Mouse (Mus musculus) intestine, embryonic 15.5 days (tissue): ENCODE data around the gene Hnf1b. TPM values are rescaled to one million over a fixed set of nuclear protein-coding genes. Genes with fewer than 3 reads are reported as not detected.

Experiments used
- ATAC-seq: fragments of 200-750 bp; cut with Nextera tagmentation; 2 replicates; pipeline ENCODE4 v1.8.0; 2017; ENCODE audit warnings: moderate TSS enrichment, moderate library complexity
- H3K27ac ChIP-seq: fragments of 300-500 bp; sonication (generic); 2 replicates; pipeline ENCODE4 v1.5.1; 2015; ENCODE audit warnings: mild to moderate bottlenecking, inconsistent platforms
- H3K27me3 ChIP-seq: fragments of 300-500 bp; sonication (generic); replicated peaks from 2 replicates; pipeline ENCODE4 v1.6.1; 2015; ENCODE audit warnings: inconsistent platforms
- H3K36me3 ChIP-seq: fragments of 300-500 bp; sonication (generic); 2 replicates; pipeline ENCODE4 v1.6.1; 2015; ENCODE audit warnings: inconsistent platforms
- H3K4me1 ChIP-seq: fragments of 300-500 bp; sonication (generic); replicated peaks from 2 replicates; pipeline ENCODE4 v1.6.1; 2015; ENCODE audit warnings: inconsistent platforms
- H3K4me2 ChIP-seq: fragments of 300-500 bp; sonication (generic); replicated peaks from 2 replicates; pipeline ENCODE4 v1.6.1; 2015; ENCODE audit warnings: mild to moderate bottlenecking, inconsistent platforms
- H3K4me3 ChIP-seq: fragments of 300-500 bp; sonication (generic); replicated peaks from 2 replicates; pipeline ENCODE4 v1.5.1; 2015; ENCODE audit warnings: inconsistent platforms
- H3K9ac ChIP-seq: fragments of 300-500 bp; sonication (generic); 2 replicates; pipeline ENCODE4 v1.6.1; 2015; ENCODE audit warnings: inconsistent platforms
- H3K9me3 ChIP-seq: fragments of 300-500 bp; sonication (generic); 2 replicates; pipeline ENCODE4 v1.6.1; 2016; ENCODE audit warnings: inconsistent platforms
- WGBS: fragments of 180-500 bp; shearing (Covaris S2); methylation state at CpG from one replicate; pipeline ENCODE4 v1.1.7; 2015; 5-methylcytosine and 5-hydroxymethylcytosine counted together
- polyA plus RNA-seq: library from polyadenylated mRNA; unstranded; fragments of >200 nt; fragmentation: Nextera tagmentation; extraction: Ambion mirVana; gene quantifications from 2 replicates; pipeline ENCODE4 v1.2.1, GENCODE M21; 2015

Hnf1b gene
- 9.3 and 11.2 TPM in 2 replicates for polyA plus RNA-seq

GRCm38 (mm10) chr11:83849529-83850335 is at the start of gene Hnf1b:
TSS of gene Hnf1b (plus strand) at chr11:83850063.
- no peaks in the 10 kb centered on the region; the same call in 1 of the 2 replicates for H3K4me1 ChIP-seq
- no peaks in the 10 kb centered on the region for H3K36me3 ChIP-seq
- ATAC-seq, result peak; percentile 34
- no peaks in the 10 kb centered on the region for H3K9me3 ChIP-seq
- peak within 1 kb of the TSS; percentile 62 for H3K4me2 ChIP-seq
- H3K27ac ChIP-seq, result peak within 1 kb of the TSS; percentile 84
- WGBS, result 2% methylated on average over 35 of the region's 36 CpGs
- peaks cover 29% of the 10 kb centered on the region for H3K27me3 ChIP-seq
- peak within 1 kb of the TSS; percentile 44 for H3K4me3 ChIP-seq
- peak within 1 kb of the TSS; percentile 63 for H3K9ac ChIP-seq

DNA sequence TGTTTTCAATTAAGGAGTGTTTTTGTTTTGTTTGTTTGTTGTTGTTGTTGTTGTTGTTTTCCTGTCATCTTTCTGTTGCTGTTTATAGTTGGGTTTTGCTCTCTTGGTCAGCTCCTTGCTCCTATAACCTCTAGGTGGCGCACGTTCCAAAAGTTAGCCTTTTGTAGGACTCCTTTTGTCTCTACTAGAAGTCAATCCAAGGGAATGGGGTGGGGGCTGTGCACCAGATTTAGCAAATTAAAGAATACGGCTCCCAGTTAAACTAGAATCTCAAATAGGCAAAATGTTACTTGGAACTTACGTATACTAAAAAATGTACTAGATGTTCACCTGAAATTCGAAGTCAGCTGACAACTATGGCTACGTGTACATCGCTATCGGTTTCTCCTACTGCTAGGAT is 47.7 kb upstream of the Hnf1b start:
- ATAC-seq, result no peak

DNA sequence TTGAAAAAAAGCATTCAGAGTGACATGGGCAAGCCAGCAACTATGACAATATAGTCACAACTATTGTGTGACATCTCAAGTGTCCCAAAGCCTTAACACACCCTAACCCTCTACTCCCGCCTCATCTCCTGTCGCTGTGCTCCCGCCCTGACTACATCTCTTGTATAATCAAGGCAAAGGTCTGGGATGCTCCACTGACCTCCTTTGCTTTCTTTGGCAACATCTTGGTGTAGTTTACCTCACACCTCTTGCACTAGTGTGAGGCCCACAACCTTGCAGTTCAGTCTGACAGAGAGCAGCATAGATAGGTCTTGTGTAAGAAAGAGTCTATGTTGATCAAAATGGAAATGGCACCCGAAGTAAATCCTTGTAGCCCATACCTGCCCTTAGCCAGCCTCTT is 47.3 kb upstream of the Hnf1b start:
- Histone ChIP-seq H3K9me3 (no peaks in the 10 kb centered on the region), H3K4me2 (no peak overlapping the region), H3K9ac (no peak overlapping the region), H3K36me3 (no peaks in the 10 kb centered on the region), H3K27ac (no peak overlapping the region), H3K27me3 (no peaks in the 10 kb centered on the region), H3K4me3 (no peak overlapping the region), H3K4me1 (no peaks in the 10 kb centered on the region)
- WGBS, result 90% methylated on average over 4 of the region's 4 CpGs
- no peak for ATAC-seq

More for the DNA sequence above, 47.7 kb upstream of the Hnf1b start:
- Histone ChIP-seq H3K9ac (no peak overlapping the region), H3K36me3 (no peaks in the 10 kb centered on the region), H3K27me3 (no peaks in the 10 kb centered on the region), H3K27ac (no peak overlapping the region), H3K9me3 (no peaks in the 10 kb centered on the region), H3K4me2 (no peak overlapping the region), H3K4me1 (no peaks in the 10 kb centered on the region), H3K4me3 (no peak overlapping the region)
- 68% methylated on average over 8 of the region's 8 CpGs for WGBS

- Histone ChIP-seq H3K9me3 (no peaks in the 10 kb centered on the region), H3K27me3 (no peaks in the 10 kb centered on the region), H3K4me2 (no peak overlapping the region), H3K9ac (no peak overlapping the region), H3K4me1 (no peaks in the 10 kb centered on the region), H3K4me3 (no peak overlapping the region), H3K27ac (no peak overlapping the region), H3K36me3 (no peaks in the 10 kb centered on the region)
- 91% methylated on average over 8 of the region's 8 CpGs for WGBS
- ATAC-seq, result no peak
Measured at GRCm38 (mm10) chr11:83810441-83810840, 39.4 kb upstream of the Hnf1b start.

- no peaks in the 10 kb centered on the region for H3K36me3 ChIP-seq
- H3K27me3 ChIP-seq, result no peaks in the 10 kb centered on the region
- H3K9me3 ChIP-seq, result no peaks in the 10 kb centered on the region
- H3K4me3 ChIP-seq, result no peak overlapping the region
- no peak overlapping the region for H3K9ac ChIP-seq
- ATAC-seq, result no peak
- no peak overlapping the region for H3K27ac ChIP-seq
- WGBS, result 76% methylated on average over 5 of the region's 5 CpGs
- no peak overlapping the region for H3K4me2 ChIP-seq
- H3K4me1 ChIP-seq, result 0 out of 2 replicates have a peak, but pooled peaks cover 3% of the 10 kb centered on the region
Measured at GRCm38 (mm10) chr11:83815191-83815590, 34.7 kb upstream of the Hnf1b start.

GRCm38 (mm10) chr11:83815628-83816027 is 34.2 kb upstream of the Hnf1b start:
- H3K36me3 ChIP-seq, result no peaks in the 10 kb centered on the region
- H3K9me3 ChIP-seq, result no peaks in the 10 kb centered on the region
- H3K9ac ChIP-seq, result no peak overlapping the region
- no peak overlapping the region for H3K4me3 ChIP-seq
- no peak for ATAC-seq
- 9% methylated on average over 9 of the region's 9 CpGs for WGBS
- no peaks in the 10 kb centered on the region for H3K27me3 ChIP-seq
- H3K4me2 ChIP-seq, result no peak overlapping the region
- H3K27ac ChIP-seq, result no peak overlapping the region
- H3K4me1 ChIP-seq, result 0 out of 2 replicates have a peak, but pooled peaks cover 3% of the 10 kb centered on the region

GRCm38 (mm10) chr11:83817048-83817447 is 32.8 kb upstream of the Hnf1b start:
- Histone ChIP-seq H3K9ac (no peak overlapping the region), H3K27ac (no peak overlapping the region), H3K4me2 (no peak overlapping the region), H3K9me3 (no peaks in the 10 kb centered on the region), H3K4me1 (0 out of 2 replicates have a peak, but pooled peaks cover 3% of the 10 kb centered on the region), H3K4me3 (no peak overlapping the region), H3K27me3 (no peaks in the 10 kb centered on the region), H3K36me3 (no peaks in the 10 kb centered on the region)
- no peak for ATAC-seq
- 80% methylated on average over 6 of the region's 6 CpGs for WGBS

GRCm38 (mm10) chr11:83817994-83818393 is 31.9 kb upstream of the Hnf1b start:
- Histone ChIP-seq H3K4me3 (no peak overlapping the region), H3K9ac (no peak overlapping the region), H3K27me3 (no peaks in the 10 kb centered on the region), H3K36me3 (no peaks in the 10 kb centered on the region), H3K4me2 (no peak overlapping the region), H3K4me1 (0 out of 2 replicates have a peak, but pooled peaks cover 3% of the 10 kb centered on the region), H3K27ac (no peak overlapping the region), H3K9me3 (no peaks in the 10 kb centered on the region)
- 58% methylated on average over 4 of the region's 4 CpGs for WGBS
- ATAC-seq, result no peak

GRCm38 (mm10) chr11:83818591-83819127 is 31.2 kb upstream of the Hnf1b start:
- no peak overlapping the region for H3K4me3 ChIP-seq
- H3K4me2 ChIP-seq, result no peak overlapping the region
- H3K9ac ChIP-seq, result no peak overlapping the region
- no peak overlapping the region for H3K27ac ChIP-seq
- no peaks in the 10 kb centered on the region for H3K36me3 ChIP-seq
- H3K27me3 ChIP-seq, result no peaks in the 10 kb centered on the region
- no peak for ATAC-seq
- 40% methylated on average over 9 of the region's 9 CpGs for WGBS
- no peaks in the 10 kb centered on the region for H3K9me3 ChIP-seq
- 0 out of 2 replicates have a peak, but pooled peaks cover 3% of the 10 kb centered on the region for H3K4me1 ChIP-seq

GRCm38 (mm10) chr11:83819806-83820483 is 29.9 kb upstream of the Hnf1b start:
- Histone ChIP-seq H3K9ac (no peak overlapping the region), H3K4me2 (peak overlapping the region; percentile 30)
- peak; percentile 94 for ATAC-seq

GRCm38 (mm10) chr11:83826142-83826541 is 23.7 kb upstream of the Hnf1b start:
- 82% methylated on average over 3 of the region's 3 CpGs for WGBS
- ATAC-seq, result no peak
- no peak overlapping the region for H3K4me3 ChIP-seq

More at GRCm38 (mm10) chr11:83819806-83820483, 29.9 kb upstream of the Hnf1b start:
- Histone ChIP-seq H3K9me3 (no peaks in the 10 kb centered on the region), H3K4me1 (0 out of 2 replicates have a peak, but pooled peaks cover 3% of the 10 kb centered on the region), H3K36me3 (no peaks in the 10 kb centered on the region), H3K4me3 (no peak overlapping the region), H3K27ac (peak overlapping the region; percentile 48; the same call in 1 of the 2 replicates), H3K27me3 (no peaks in the 10 kb centered on the region)
- WGBS, result 49% methylated on average over 10 of the region's 10 CpGs

DNA sequence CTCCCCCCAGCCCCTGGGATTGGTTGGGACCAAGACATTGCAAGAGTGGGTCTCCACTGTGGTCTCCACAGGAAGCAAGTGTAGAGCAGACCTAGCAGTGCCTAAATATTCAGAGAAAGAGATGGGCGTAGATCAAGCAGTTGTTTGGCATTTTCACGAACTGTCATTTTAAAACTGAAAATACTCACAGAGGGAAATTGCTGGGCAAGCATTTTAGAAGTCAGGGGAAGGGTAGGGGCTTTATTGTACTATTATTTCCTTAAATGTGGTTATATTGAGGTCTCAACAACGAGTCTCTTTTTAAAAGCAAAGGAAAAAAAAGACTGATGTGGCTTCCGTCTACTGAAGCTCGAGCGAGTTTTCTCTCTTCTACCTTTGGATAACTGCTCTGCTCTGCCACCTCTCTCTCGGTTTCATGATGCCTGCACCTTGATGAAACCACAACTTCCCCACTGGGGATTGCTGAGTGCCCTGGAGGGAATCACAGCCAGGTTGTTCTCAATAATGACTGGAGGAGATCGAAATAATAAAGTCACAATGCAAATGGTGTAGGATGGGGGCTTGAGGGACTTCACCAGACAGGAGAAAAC is 21.2 kb upstream of the Hnf1b start:
- Histone ChIP-seq H3K4me2 (no peak overlapping the region), H3K4me3 (no peak overlapping the region), H3K27me3 (no peaks in the 10 kb centered on the region), H3K9me3 (no peaks in the 10 kb centered on the region), H3K36me3 (no peaks in the 10 kb centered on the region), H3K4me1 (no peaks in the 10 kb centered on the region), H3K27ac (no peak overlapping the region), H3K9ac (no peak overlapping the region)
- 77% methylated on average over 8 of the region's 8 CpGs for WGBS
- ATAC-seq, result no peak

More at GRCm38 (mm10) chr11:83826142-83826541, 23.7 kb upstream of the Hnf1b start:
- Histone ChIP-seq H3K9ac (no peak overlapping the region), H3K27me3 (no peaks in the 10 kb centered on the region), H3K4me2 (no peak overlapping the region), H3K36me3 (no peaks in the 10 kb centered on the region), H3K9me3 (no peaks in the 10 kb centered on the region), H3K27ac (no peak overlapping the region), H3K4me1 (no peaks in the 10 kb centered on the region)
